Mouse (Mus musculus): ENCODE measurements around the gene Rfx5. TPM values are rescaled to one million over a fixed set of nuclear protein-coding genes. Genes with fewer than 3 reads are reported as not detected.
A peak's percentile ranks its signal among the peaks of the same experiment; 100 is the strongest.
"Not testable (repeated sequence)": the region's sequence is repeated elsewhere in the genome, so short reads cannot be mapped to it uniquely, and the experiment has no call there.

Gene Rfx5
- polyA plus RNA-seq, 1 experiment from 2014 or later: 12.5 TPM

GRCm38 (mm10) chr3:94932809-94933564 lies 20.9 kb upstream of the Rfx5 start, which contains the start of gene Selenbp1:
Gene Selenbp1 (plus strand): TSS chr3:94933056.
- H3K9me3 ChIP-seq (ENCODE audit: control insufficient read depth, low read length): no peaks in the 10 kb centered on the region
- DNase-seq (ENCODE audit: low spot score) (peak; percentile 90), ATAC-seq (ENCODE audit: low read depth) (peak; percentile 91)
- H3K4me1 ChIP-seq (ENCODE audit: control insufficient read depth, insufficient read depth, low read length): peaks cover 8% of the 10 kb centered on the region
- no peaks in the 10 kb centered on the region for H3K27me3 ChIP-seq (replicated peaks; ENCODE audit: control insufficient read depth, insufficient read depth, low read length)
- peak within 1 kb of the TSS; percentile 77 for H3K27ac ChIP-seq (replicated peaks; ENCODE audit: low read depth, low read length)
- peak within 1 kb of the TSS; percentile 51 for H3K4me2 ChIP-seq (ENCODE audit: low read depth, low read length)
- H3K36me3 ChIP-seq (ENCODE audit: control insufficient read depth, insufficient read depth, low read length): no peaks in the 10 kb centered on the region
- WGBS: 23% methylated on average over 16 of the region's 16 CpGs
- H3K4me3 ChIP-seq (ENCODE audit: low read depth, low read length): peak within 1 kb of the TSS; percentile 25
- peak within 1 kb of the TSS; percentile 35 for H3K9ac ChIP-seq (ENCODE audit: low read depth, low read length)

- H3K36me3 ChIP-seq (ENCODE audit: control insufficient read depth, insufficient read depth, low read length); H3K9ac ChIP-seq (ENCODE audit: low read depth, low read length); ATAC-seq (ENCODE audit: low read depth); H3K4me1 ChIP-seq (ENCODE audit: control insufficient read depth, insufficient read depth, low read length); DNase-seq (ENCODE audit: low spot score); H3K27ac ChIP-seq (replicated peaks; ENCODE audit: low read depth, low read length); H3K9me3 ChIP-seq (ENCODE audit: control insufficient read depth, low read length); H3K27me3 ChIP-seq (replicated peaks; ENCODE audit: control insufficient read depth, insufficient read depth, low read length): not testable (repeated sequence)
- Histone ChIP-seq H3K4me2 (ENCODE audit: low read depth, low read length) (peak overlapping the region; percentile 51; the same call in 1 of the 2 replicates), H3K4me3 (ENCODE audit: low read depth, low read length) (peak overlapping the region; percentile 25; the same call in 1 of the 2 replicates)
- no CpG with 5 or more reads among the region's 2 CpGs for WGBS
Observed at GRCm38 (mm10) chr3:94933604-94934003, 20.3 kb upstream of the Rfx5 start.

GRCm38 (mm10) chr3:94934564-94934963 lies 19.3 kb upstream of the Rfx5 start:
- not testable (repeated sequence) for H3K4me2 ChIP-seq (ENCODE audit: low read depth, low read length); H3K27ac ChIP-seq (replicated peaks; ENCODE audit: low read depth, low read length)
- 92% methylated on average over 3 of the region's 3 CpGs for WGBS

GRCm38 (mm10) chr3:94935332-94935731 lies 18.5 kb upstream of the Rfx5 start:
- not testable (repeated sequence) for H3K9ac ChIP-seq (ENCODE audit: low read depth, low read length); ATAC-seq (ENCODE audit: low read depth); H3K4me2 ChIP-seq (ENCODE audit: low read depth, low read length); H3K9me3 ChIP-seq (ENCODE audit: control insufficient read depth, low read length); DNase-seq (ENCODE audit: low spot score); H3K4me1 ChIP-seq (ENCODE audit: control insufficient read depth, insufficient read depth, low read length); H3K27ac ChIP-seq (replicated peaks; ENCODE audit: low read depth, low read length); H3K27me3 ChIP-seq (replicated peaks; ENCODE audit: control insufficient read depth, insufficient read depth, low read length); H3K36me3 ChIP-seq (ENCODE audit: control insufficient read depth, insufficient read depth, low read length); H3K4me3 ChIP-seq (ENCODE audit: low read depth, low read length)
- WGBS: 76% methylated on average over 3 of the region's 3 CpGs

More at GRCm38 (mm10) chr3:94934564-94934963, 19.3 kb upstream of the Rfx5 start:
- not testable (repeated sequence) for H3K27me3 ChIP-seq (replicated peaks; ENCODE audit: control insufficient read depth, insufficient read depth, low read length); H3K9me3 ChIP-seq (ENCODE audit: control insufficient read depth, low read length); H3K4me1 ChIP-seq (ENCODE audit: control insufficient read depth, insufficient read depth, low read length); DNase-seq (ENCODE audit: low spot score); H3K36me3 ChIP-seq (ENCODE audit: control insufficient read depth, insufficient read depth, low read length); H3K4me3 ChIP-seq (ENCODE audit: low read depth, low read length); ATAC-seq (ENCODE audit: low read depth); H3K9ac ChIP-seq (ENCODE audit: low read depth, low read length)

GRCm38 (mm10) chr3:94936147-94936546 lies 17.7 kb upstream of the Rfx5 start:
- not testable (repeated sequence) for H3K27me3 ChIP-seq (replicated peaks; ENCODE audit: control insufficient read depth, insufficient read depth, low read length); H3K4me2 ChIP-seq (ENCODE audit: low read depth, low read length); H3K4me3 ChIP-seq (ENCODE audit: low read depth, low read length); H3K9ac ChIP-seq (ENCODE audit: low read depth, low read length); H3K4me1 ChIP-seq (ENCODE audit: control insufficient read depth, insufficient read depth, low read length); H3K36me3 ChIP-seq (ENCODE audit: control insufficient read depth, insufficient read depth, low read length); H3K27ac ChIP-seq (replicated peaks; ENCODE audit: low read depth, low read length); DNase-seq (ENCODE audit: low spot score); ATAC-seq (ENCODE audit: low read depth); H3K9me3 ChIP-seq (ENCODE audit: control insufficient read depth, low read length)
- 80% methylated on average over 4 of the region's 5 CpGs for WGBS

GRCm38 (mm10) chr3:94937194-94937593 lies 16.7 kb upstream of the Rfx5 start:
- not testable (repeated sequence) for H3K4me3 ChIP-seq (ENCODE audit: low read depth, low read length); DNase-seq (ENCODE audit: low spot score); H3K4me2 ChIP-seq (ENCODE audit: low read depth, low read length); H3K4me1 ChIP-seq (ENCODE audit: control insufficient read depth, insufficient read depth, low read length); H3K27ac ChIP-seq (replicated peaks; ENCODE audit: low read depth, low read length); H3K27me3 ChIP-seq (replicated peaks; ENCODE audit: control insufficient read depth, insufficient read depth, low read length); H3K9ac ChIP-seq (ENCODE audit: low read depth, low read length); H3K36me3 ChIP-seq (ENCODE audit: control insufficient read depth, insufficient read depth, low read length); H3K9me3 ChIP-seq (ENCODE audit: control insufficient read depth, low read length); ATAC-seq (ENCODE audit: low read depth)
- 93% methylated on average over 6 of the region's 7 CpGs for WGBS

GRCm38 (mm10) chr3:94940033-94940432 lies 13.8 kb upstream of the Rfx5 start:
- H3K27me3 ChIP-seq (replicated peaks; ENCODE audit: control insufficient read depth, insufficient read depth, low read length); H3K4me3 ChIP-seq (ENCODE audit: low read depth, low read length); H3K36me3 ChIP-seq (ENCODE audit: control insufficient read depth, insufficient read depth, low read length); H3K9me3 ChIP-seq (ENCODE audit: control insufficient read depth, low read length); H3K9ac ChIP-seq (ENCODE audit: low read depth, low read length); DNase-seq (ENCODE audit: low spot score); H3K4me2 ChIP-seq (ENCODE audit: low read depth, low read length); H3K27ac ChIP-seq (replicated peaks; ENCODE audit: low read depth, low read length); H3K4me1 ChIP-seq (ENCODE audit: control insufficient read depth, insufficient read depth, low read length); ATAC-seq (ENCODE audit: low read depth): not testable (repeated sequence)
- WGBS: 63% methylated on average over 8 of the region's 9 CpGs

- DNase-seq (ENCODE audit: low spot score); H3K4me3 ChIP-seq (ENCODE audit: low read depth, low read length); H3K27ac ChIP-seq (replicated peaks; ENCODE audit: low read depth, low read length); H3K4me2 ChIP-seq (ENCODE audit: low read depth, low read length); H3K9ac ChIP-seq (ENCODE audit: low read depth, low read length); H3K27me3 ChIP-seq (replicated peaks; ENCODE audit: control insufficient read depth, insufficient read depth, low read length); ATAC-seq (ENCODE audit: low read depth); H3K4me1 ChIP-seq (ENCODE audit: control insufficient read depth, insufficient read depth, low read length); H3K36me3 ChIP-seq (ENCODE audit: control insufficient read depth, insufficient read depth, low read length); H3K9me3 ChIP-seq (ENCODE audit: control insufficient read depth, low read length): not testable (repeated sequence)
- WGBS: 74% methylated on average over 8 of the region's 9 CpGs
Observed at GRCm38 (mm10) chr3:94942211-94942967, 11.5 kb upstream of the Rfx5 start.
